Mouse (Mus musculus): ENCODE data around the gene Csnk2b.

The Csnk2b gene

DNA sequence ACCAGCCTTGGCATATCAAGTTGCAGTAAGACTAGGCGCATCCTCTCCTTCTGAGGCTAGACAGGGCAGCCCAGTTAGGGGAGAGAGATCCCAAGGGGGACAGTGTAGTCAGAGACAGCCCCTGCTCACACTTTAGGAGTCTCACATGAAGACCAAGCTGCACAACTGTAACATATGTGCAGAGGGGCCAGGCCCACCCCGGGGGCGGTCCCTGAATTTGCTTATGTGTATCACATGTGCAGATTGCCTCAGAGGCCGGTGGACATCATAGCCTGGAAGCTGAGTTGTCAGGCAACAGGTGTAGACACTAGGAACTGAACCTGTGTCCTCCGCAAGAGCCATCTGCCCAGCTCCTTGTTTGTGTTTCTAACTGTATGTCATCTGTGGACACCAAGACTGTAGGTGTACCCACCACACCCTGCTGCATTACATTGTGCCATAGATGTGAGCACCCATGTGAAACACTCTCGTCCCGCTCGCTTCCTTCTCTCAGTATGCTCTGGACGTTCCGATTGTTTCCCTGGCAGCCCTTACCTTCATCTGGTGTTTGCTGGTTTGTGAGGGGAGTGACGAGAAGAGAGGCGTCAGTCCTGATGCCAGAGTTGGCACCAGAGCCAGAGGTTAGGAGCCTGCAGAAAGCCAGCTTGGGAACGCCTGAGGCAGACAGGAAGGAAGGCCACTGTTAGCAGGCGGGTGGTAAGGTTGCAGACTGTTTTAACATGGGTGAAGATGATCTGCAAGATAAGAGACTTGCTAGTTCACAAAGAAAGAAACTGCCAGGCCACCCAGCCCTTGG, 29.3 kb downstream of the Csnk2b start:
- in situ Hi-C loops (cut with MboI; ENCODE audit: low sequenced_read_pairs) = no loop called here

DNA sequence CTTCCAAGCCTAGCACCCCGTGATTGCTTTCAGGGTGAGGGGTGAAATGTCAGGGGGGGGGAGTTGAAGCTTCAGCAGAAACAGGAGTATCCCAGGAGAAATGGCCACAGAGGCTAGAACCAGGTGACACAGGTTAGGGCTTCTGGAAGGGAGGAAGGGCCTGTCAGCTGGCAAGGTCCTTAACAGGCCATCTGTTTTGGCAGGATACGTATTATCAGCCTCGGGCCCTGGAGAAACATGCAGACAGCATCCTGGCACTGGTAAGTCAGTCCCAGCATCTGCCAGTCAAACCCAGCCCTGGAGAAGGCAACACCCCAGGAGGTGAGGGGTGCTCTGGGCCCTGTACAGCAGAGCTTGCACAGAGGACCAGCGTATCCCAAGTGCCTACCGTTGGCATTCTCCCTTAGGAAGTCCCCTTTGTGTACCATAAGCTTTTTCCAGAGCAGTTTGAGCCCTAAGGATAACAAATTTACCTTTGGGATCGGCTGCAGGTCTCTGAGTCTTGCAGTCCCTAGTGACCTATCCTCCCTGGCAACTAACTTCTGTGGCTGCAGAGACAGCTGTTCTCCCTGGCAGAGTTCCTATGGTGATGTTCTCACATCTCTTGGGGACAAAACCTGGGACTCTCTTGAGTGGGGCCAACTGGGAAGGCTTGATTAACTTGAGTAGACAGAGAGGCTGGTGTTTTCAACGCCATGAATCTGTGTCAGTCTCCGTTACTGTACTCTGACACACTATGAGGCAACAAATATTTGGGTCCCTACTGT, 31.5 kb downstream of the Csnk2b start:
- in situ Hi-C loops (cut with MboI; ENCODE audit: low sequenced_read_pairs) = no loop called here

DNA sequence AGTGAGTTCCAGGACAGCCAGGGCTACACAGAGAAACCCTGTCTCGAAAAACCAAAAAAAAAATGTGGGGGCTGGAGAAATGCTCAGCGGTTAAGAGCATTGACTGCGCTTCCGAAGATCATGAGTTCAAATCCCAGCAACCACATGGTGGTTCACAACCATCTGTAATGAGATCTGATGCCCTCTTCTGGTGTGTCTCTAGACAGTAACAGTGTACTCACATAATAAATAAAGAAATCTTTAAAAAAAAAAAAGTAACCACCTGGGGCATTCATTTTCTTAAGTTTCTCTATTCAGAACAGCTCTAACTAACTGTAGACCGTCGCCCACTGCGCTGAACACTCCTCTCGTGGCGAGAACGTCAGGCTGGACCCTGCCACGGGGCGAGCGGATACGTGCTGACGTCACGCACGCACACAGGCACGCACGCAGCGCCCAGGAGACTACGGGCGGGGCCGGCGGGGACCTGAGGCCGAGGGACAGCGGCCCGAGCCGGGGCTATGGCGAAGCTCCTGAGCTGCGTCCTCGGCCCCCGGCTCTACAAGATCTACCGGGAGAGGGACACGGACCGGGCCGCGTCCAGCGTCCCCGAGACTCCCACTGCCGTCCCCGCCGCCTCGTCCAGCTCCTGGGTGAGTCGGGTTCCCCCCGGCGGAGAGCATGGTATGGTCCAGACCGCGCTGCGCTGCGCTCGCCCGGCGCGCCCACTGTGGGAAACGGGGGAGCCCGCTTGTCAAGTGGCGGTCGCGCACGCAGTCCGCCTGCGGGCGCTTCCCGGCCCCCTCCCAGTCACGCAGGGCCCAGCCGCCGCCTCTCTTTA, 32.8 kb downstream of the Csnk2b start, which contains the start of gene Abhd16a:
TSS of gene Abhd16a (plus strand) at position 439 of the 820 bp plus-strand sequence.
- in situ Hi-C loops (cut with MboI; ENCODE audit: low sequenced_read_pairs) = no loop called here

DNA sequence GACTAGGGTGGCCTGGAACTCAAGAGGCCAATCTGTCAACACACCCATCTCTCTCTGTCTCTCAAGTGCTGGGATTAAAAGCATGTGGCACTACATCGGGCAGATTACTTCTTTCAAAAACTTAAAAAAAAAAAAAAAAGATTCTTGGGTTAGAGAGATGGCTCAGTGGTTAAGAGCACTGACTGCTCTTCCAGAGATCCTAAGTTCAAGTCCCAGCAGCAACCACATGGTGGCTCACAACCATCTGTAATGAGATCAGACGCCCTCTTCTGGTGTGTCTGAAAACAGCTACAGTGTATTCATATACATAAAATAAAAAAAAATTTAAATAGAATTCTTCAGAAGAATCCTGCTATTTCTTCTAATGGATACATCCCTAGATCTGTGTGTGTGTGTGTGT, 33.7 kb downstream of the Csnk2b start:
- in situ Hi-C loops (cut with MboI; ENCODE audit: low sequenced_read_pairs) = no loop called here

DNA sequence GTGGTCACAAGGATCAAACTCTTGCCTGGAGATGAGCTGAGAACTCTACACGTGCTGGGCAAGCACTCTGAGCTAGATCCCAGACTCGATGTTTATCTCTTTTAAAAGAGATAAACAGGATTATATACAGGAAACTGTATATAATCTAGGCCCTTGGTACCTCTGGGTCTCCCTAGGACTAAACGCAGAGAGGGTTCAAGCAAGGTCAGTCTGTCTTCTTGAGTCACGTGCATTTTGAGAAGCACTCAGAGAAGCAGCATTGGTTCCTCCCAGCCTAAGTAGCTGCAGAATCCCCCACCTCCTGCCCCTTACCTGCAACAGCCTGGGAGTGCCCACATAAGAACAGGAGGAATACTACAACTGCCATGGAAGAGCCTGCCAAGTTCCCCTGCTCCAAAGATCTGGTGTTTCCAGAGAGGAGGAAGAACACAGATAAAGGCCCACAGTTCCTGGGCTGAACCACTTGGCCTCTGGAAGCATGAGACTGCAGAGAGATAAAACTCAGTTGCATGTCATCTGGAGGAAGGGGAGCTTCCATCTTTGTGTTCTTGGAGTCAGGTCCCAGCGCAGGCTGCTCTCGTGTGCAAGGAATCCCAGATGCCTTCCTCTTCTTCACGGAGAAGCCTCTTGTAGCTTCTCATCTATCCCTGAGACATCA, 36.5 kb downstream of the Csnk2b start, which contains the start of gene Ly6g6f:
TSS of gene Ly6g6f (minus strand) at position 403 of the 658 bp plus-strand sequence.
- in situ Hi-C loops (cut with MboI; ENCODE audit: low sequenced_read_pairs) = no loop called here

DNA sequence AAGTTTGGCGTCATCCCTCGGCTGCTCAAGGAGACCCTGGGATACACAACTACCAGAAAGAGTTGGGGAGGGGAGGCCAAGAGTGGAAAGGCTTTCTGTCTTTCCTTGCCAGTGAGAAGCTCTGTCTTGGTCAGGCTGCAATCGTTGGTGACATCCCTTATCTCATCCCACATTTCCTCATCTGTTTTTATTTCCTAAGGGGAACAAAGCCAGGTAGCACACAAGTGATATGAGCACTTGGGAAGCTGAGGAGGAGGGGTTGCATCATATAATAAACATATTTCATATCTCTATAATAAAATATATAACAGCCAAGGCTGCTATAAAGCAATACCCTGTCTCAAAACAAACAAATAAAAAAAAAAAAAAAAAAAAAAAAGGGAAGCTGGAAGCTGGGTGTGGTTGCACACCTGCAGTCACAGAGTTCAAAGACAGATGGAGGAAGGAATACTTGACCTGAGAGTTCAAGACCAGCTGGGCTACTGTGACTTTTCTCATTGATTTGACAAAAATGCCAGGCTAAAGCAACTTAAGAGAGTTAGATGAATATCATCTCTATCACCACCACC, 37.8 kb downstream of the Csnk2b start:
- in situ Hi-C loops (cut with MboI; ENCODE audit: low sequenced_read_pairs) = no loop called here

DNA sequence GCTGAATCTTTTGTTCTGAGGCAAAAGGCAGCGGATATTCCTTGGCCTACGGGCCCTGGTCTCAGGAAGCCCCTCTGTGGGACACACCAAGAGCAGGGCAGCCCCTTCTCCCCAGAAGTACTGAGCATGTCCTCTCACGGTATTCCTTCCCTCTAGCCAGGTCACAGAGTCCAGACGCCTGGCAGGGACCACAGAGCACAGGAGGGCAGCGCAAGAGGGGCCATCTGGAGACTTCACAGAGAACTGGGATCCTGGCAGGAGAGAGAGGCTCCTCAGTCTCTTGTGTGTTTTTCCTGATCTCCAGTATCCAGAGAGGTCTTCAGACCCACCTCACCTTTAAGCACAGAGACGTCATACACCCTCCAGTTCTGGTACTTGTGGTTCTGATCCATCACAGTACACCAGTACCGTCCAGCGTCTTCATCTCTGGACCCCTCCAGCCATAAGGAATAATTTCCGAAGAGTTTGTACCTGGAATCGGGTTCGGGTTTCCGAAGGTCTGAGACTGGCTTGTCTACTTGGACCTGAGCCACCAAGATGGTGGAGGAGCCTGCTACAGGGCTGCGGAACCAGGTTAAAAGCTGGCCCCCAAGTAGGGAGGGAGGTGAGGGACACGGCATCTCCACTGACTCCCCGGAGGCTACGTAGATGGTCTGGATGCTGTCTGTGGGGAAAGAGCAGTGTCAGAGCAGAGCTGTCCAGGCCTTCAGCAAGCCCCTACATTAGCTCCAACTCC, 38.8 kb downstream of the Csnk2b start:
- in situ Hi-C loops (cut with MboI; ENCODE audit: low sequenced_read_pairs) = no loop called here

DNA sequence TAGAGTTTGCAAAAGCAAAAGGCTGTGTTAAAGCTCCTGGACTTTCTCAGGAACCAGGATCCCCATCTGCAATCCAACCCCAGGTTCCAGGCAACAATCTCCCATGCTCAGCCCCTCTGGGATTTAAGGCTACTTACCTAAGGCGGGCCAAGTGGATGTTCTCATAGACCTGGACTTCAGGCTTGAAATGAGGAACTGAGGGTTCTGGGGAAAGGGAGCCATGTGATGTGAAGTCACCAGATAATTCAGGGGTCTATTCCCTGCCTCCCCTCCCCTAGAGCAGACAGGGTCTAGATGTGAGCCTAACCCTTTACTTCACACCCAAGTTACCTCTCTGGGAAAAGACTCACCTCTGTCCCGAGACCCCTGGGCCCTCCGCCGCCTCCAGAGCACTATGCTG, 41.1 kb downstream of the Csnk2b start:
- in situ Hi-C loops (cut with MboI; ENCODE audit: low sequenced_read_pairs) = no loop called here

DNA sequence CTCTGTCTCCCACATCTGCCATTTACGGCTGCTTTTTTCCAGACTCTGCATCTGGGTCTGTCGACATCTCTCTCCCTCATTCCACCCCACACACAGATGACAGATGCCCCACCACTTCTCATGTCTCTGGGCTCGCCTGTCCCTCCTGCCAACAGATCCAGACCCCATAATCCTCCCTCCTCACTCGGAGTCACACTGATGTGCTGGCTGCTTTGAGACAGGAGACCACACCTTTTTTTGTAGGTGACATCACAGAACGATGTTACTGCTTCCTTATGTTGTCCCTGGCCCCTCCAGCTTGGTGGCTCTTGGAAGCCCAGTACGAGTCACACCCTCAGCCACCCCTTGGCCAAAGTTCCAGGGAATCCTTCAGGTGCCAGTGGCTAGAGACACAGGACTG, 41.6 kb downstream of the Csnk2b start:
- in situ Hi-C loops (cut with MboI; ENCODE audit: low sequenced_read_pairs) = no loop called here

DNA sequence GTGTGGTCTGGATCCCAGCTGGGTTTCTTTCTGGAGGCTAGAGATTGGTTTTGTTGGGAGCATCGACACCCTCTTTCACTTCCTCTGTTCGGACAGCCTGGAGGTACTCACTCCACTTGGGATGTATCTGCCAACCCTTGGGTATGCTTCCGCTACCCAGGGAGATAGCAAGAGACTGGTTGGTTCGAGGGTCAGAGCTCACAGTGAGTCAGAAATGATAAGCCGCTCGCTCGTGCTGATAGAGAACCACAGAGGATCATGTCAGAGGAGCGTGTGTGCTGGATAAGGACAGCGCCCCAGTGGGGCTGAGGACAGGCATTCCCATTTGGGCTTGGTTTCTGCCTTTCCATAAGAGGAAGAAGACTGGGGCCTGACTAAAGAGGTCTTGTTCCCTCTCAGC, 42.1 kb downstream of the Csnk2b start:
- in situ Hi-C loops (cut with MboI; ENCODE audit: low sequenced_read_pairs) = no loop called here

DNA sequence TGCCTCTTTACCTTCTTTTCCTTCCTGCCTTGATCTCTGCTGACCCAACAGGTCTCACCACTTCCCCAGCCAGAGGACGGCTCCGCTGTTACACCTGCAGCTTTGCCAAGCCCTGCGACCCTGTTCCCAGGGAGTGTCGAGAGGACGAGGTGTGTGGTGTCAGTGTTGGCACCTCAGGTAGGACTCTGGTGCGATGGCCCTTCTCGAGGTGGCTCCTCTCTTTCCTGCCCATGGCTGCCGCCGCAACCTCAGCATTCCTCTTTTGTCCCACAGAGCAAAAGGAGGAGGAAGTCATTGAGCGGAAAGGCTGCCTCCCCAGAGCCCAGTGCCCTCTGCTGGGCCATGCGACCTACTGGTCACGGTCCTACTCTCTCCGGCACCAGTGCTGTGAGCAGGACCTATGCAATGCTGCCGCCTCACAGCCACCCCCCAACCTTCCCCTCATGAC, 44.0 kb downstream of the Csnk2b start, which contains the start of gene Ly6g6d:
TSS of gene Ly6g6d (minus strand) at position 280 of the 448 bp plus-strand sequence.
- in situ Hi-C loops (cut with MboI; ENCODE audit: low sequenced_read_pairs) = no loop called here

DNA sequence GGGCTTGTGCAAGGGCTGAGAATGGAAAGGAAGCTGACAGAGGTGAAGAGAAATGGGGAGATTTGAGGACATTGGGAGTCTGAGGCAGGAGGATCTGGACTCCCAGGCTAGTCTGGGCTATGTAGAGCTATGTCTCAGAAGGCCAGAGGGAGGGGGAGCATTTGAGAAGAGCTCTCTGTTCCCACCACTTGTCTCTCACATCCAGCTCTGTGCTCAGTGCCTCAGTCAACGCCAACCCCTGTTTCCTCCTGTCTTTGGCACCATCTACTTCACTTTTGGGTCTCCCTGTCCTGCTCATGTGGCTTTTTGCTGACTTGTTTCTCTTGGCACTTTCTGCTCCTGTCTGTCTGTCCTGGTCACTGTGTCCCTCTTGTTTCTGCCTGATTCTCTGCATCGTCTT, 44.6 kb downstream of the Csnk2b start:
- in situ Hi-C loops (cut with MboI; ENCODE audit: low sequenced_read_pairs) = no loop called here

DNA sequence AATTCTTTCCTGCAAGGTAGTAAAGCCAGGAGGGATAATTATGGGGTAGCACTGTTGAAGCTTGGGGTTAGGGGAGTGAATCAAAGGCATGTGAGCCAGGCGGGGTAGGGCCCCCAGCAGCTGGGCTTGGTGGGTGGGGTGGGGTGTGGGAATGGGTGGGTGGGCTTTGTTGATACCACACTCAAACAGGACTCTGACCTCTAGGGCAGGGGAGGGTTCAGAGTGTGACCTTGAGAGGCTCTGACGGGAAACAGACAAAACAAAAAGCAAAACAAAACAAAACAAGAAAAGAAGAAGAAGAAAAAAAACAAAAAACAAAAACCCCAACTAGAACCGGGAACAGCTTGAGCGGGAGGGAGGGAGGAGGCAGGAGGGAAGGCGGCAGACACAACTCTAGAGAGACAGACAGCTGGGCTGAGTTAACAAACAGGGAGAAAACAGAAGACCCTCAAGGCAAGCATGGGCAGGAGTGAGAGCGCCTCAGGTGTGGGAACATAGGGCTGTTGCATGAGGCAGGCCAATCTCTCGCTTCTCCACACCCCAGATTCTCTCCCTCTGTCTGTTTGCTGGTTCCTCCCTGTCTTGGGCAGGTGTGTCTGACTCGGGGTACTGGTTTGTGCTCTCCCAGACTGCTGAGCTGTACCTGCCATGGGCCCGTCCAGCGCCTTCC, 45.2 kb downstream of the Csnk2b start, which contains the start of gene Ly6g6e:
TSS of gene Ly6g6e (plus strand) at position 396 of the 670 bp plus-strand sequence.
- in situ Hi-C loops (cut with MboI; ENCODE audit: low sequenced_read_pairs) = no loop called here

DNA sequence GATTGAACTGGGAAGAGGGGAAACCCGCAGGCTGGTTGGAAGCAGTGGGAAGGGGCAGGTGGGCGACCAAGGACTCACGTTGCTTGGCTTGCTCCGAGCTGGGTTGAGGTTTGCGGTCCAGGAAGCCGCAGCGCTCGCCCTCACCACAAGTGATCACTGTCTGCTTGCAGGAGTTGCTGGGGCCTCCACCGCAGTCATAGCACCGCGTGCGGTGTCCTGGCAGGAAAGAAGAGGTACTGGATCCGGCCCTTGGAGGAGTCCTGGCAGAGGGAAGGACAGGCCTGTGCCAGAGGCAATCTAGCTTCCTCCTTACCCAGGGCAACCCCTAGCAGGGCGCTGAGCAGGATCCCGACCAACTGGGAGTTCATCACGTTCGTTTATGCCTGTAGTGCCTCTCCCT, 47.8 kb downstream of the Csnk2b start:
- in situ Hi-C loops (cut with MboI; ENCODE audit: low sequenced_read_pairs) = no loop called here

DNA sequence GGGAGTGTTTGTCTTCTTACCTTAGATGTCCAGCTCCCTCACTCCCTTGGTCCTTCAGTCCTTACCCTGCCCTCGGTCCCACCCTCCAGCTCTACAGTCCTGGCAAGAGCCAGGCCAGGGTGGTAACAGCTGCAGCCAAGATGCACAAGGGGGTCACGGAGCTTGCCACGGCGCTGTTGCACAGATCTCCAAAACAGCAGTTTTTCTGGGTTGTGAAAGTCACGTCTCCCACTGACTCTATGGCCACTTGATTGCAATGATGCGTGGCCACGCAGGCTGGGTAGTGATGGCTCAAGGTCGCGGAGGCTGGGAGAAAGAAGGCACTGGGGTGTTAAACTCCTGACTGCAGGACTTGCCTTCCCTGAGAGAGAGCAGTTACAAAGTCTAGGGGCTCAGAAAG, 50.4 kb downstream of the Csnk2b start:
- in situ Hi-C loops (cut with MboI; ENCODE audit: low sequenced_read_pairs) = no loop called here

DNA sequence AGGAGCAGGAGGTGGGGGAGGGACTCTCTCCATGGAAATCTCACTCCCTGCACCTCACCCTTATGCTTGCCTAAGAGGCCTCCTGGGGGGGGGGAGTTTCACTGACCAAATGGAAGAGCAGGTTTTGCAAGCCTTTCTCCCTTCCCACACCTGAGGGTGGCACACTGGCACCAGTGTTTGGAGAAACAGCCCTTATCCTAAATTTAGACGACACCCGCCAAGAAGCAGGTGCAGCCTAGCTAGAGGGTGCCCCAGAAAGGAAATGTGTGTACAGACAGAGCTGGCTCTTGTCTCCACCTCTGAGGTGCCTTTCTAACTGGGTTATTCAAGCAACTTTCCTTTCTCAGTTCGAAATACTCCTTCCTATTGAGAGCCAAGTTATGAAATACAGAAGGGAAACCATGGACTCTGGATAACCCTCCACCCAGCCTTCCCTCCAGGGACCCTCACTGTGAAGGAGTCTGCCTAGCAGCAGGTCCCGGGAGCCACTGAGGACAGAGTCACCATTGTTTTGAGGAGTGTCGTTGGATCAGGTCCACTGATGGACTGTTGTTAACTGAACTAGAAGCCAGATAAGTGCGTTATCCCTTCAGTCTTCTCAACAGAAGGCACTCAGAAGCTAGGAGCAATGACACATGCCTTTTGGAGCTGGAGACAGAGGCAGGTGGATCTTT, 51.2 kb downstream of the Csnk2b start:
- in situ Hi-C loops (cut with MboI; ENCODE audit: low sequenced_read_pairs) = no loop called here

DNA sequence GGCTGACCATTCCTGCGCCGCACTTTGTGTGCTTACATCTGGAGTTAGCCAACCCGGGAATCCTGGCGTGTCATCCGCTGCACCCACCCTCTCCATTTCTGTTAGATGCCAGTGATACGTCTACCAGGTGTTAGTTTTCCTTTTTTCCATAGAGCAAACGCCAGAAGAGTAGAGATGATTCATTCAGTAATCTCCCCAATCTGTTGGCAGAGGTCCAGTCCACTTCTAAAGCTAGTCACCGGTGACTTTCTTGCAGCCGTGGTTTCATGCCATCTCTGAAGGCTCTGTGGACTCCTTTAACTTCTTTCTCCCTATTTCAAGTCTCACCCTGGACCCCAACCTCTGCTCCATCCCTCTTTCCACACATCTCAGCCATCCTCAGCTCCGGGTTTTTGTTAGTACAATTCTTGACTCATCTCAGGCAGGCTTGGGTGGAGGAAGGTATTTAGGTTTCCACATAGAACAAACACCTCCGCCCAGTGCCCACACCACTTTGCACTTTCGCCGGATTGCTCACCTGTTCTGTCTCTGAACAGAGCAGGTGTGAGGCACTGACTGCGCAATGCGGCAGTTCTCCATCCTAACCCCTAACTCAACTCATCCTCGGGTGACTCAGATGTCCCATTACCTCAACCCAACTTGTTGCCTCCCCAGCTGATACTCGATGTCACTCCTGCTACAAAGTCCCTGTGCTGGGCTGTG, 53.5 kb downstream of the Csnk2b start:
- in situ Hi-C loops (cut with MboI; ENCODE audit: low sequenced_read_pairs) = no loop called here
